Mouse (Mus musculus) heart, embryonic 16.5 days (tissue): ENCODE data around the gene Psmd13. TPM values are rescaled to one million over a fixed set of nuclear protein-coding genes. Genes with fewer than 3 reads are reported as not detected.

Experiments used
- ATAC-seq: fragments of 200-750 bp; cut with Nextera tagmentation; replicated peaks from 2 replicates; pipeline ENCODE4 v1.8.0; 2017; ENCODE audit warnings: moderate number of reproducible peaks; ENCODE audit not compliant: insufficient read depth, low FRiP score; ENCODE audit errors: extremely low read depth
- H3K27ac ChIP-seq: fragments of 300-500 bp; sonication (generic); 2 replicates; pipeline ENCODE4 v1.5.1; 2014; ENCODE audit warnings: mild to moderate bottlenecking, low read length, control low read depth, moderate library complexity
- H3K27me3 ChIP-seq: fragments of 300-500 bp; sonication (generic); 2 replicates; pipeline ENCODE4 v1.6.1; 2014; ENCODE audit warnings: low read length, mixed read lengths; ENCODE audit not compliant: control insufficient read depth, insufficient read depth
- H3K36me3 ChIP-seq: fragments of 300-500 bp; sonication (generic); 2 replicates; pipeline ENCODE4 v1.6.1; 2014; ENCODE audit not compliant: control insufficient read depth, insufficient read depth
- H3K4me1 ChIP-seq: fragments of 300-500 bp; sonication (generic); 2 replicates; pipeline ENCODE4 v1.6.1; 2014; ENCODE audit warnings: low read length, mixed read lengths; ENCODE audit not compliant: control insufficient read depth, insufficient read depth
- H3K4me2 ChIP-seq: fragments of 300-500 bp; sonication (generic); 2 replicates; pipeline ENCODE4 v1.6.1; 2014; ENCODE audit warnings: low read depth, mild to moderate bottlenecking, control low read depth, low read length
- H3K4me3 ChIP-seq: fragments of 300-500 bp; sonication (generic); 2 replicates; pipeline ENCODE4 v1.5.1; 2014; ENCODE audit warnings: mild to moderate bottlenecking, control low read depth, low read length
- H3K9ac ChIP-seq: fragments of 300-500 bp; sonication (generic); 2 replicates; pipeline ENCODE4 v1.6.1; 2014; ENCODE audit warnings: low read length, control low read depth
- H3K9me3 ChIP-seq: fragments of 300-500 bp; sonication (generic); replicated peaks from 2 replicates; pipeline ENCODE4 v1.6.1; 2016; ENCODE audit warnings: low read length; ENCODE audit not compliant: control insufficient read depth
- WGBS: fragments of 180-500 bp; shearing (Covaris S2); extraction: QIAGEN DNeasy Blood & Tissue Kit; methylation state at CpG from one replicate; pipeline ENCODE4 v1.1.7; 2014; 5-methylcytosine and 5-hydroxymethylcytosine counted together
- polyA plus RNA-seq: library from polyadenylated mRNA; unstranded; fragments of >200 nt; fragmentation: Nextera tagmentation; extraction: Ambion mirVana; gene quantifications from 2 replicates; pipeline ENCODE4 v1.2.1, GENCODE M21; 2015

Psmd13 gene
- polyA plus RNA-seq, 1 experiment from 2014 or later: 189 TPM

DNA sequence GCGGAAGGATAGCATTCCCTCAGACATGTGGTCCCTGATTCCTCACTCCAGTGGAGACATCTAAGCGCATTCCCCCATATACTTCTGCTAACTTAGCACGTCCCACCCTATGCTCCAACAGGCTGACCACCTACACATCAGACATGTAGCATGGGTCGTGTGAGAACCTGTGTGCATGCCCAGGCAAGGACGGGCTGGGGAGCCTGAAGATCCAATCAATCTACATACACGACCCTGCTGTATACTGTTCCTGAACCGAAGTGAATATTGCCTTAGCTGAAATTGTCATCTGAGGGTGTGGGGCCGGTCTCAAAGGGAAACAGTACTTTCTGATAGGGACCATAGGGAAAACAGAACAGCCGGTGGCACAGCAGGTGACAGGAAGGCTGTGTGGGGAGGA, 26.6 kb upstream of the Psmd13 start:
- no peaks in the 10 kb centered on the region for H3K9me3 ChIP-seq
- H3K27ac ChIP-seq: no peak overlapping the region
- H3K27me3 ChIP-seq: no peaks in the 10 kb centered on the region
- WGBS: 70% methylated on average over 9 of the region's 9 CpGs
- peak overlapping the region; percentile 80 for H3K4me3 ChIP-seq
- H3K4me1 ChIP-seq: peaks cover 23% of the 10 kb centered on the region
- peak overlapping the region; percentile 98 for H3K4me2 ChIP-seq
- ATAC-seq: no peak
- H3K9ac ChIP-seq: peak overlapping the region; percentile 80
- peaks cover 47% of the 10 kb centered on the region for H3K36me3 ChIP-seq

DNA sequence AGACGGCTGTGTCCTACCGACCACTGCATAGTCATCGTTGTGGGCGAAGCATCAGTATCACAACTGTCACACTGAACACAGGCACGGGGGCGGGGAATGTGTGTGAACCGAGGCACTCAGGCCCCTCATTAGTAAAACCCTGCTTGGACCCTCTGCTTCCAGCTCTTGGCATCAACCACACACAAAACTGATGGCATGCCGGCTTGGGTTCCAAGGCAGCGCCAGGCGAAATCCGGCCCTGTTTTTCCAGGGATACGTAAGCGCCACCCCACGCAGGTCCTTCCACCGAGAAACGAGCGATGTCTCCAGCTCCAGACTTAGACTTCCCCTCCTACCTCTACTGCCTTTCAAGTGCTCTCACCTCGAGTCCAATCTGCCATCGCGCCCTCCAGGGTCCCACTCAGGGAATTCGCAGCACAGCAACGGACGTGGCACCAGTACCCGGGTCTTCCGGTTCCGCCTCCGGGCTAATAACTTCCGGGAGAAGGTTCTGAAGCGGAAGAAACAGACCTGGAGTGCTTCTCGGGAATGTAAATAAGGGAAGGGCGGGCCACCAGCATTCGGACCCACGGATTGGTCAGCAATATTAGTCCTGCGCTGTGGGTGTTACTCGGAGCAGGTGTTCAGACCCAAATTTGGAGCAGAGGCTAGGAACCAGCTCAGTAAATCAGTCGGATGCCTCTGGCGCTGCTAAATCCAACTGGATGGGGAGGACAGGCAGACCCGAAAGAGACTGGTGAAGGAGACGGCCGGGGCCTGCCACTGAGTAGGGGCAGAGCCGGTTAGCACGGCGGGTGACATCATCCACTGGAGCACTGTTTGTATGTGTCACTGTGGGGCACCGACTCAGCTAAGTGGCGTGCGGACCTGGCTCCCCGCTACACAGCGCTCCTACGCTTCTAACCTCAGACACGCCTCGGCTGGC, 25.6 kb upstream of the Psmd13 start, which contains the start of gene Gm45785:
TSS of gene Gm45785 (minus strand) at position 472 of the 925 bp plus-strand sequence.
- H3K4me3 ChIP-seq: peak within 1 kb of the TSS; percentile 80
- no peaks in the 10 kb centered on the region for H3K27me3 ChIP-seq
- under 1% methylated on average over 51 of the region's 51 CpGs for WGBS
- no peaks in the 10 kb centered on the region for H3K9me3 ChIP-seq
- peaks cover 51% of the 10 kb centered on the region for H3K36me3 ChIP-seq
- ATAC-seq: peak; percentile 82
- H3K4me2 ChIP-seq: peak within 1 kb of the TSS; percentile 98
- peaks cover 23% of the 10 kb centered on the region for H3K4me1 ChIP-seq
- peak within 1 kb of the TSS; percentile 80 for H3K9ac ChIP-seq
- peak within 1 kb of the TSS; percentile 95 for H3K27ac ChIP-seq

DNA sequence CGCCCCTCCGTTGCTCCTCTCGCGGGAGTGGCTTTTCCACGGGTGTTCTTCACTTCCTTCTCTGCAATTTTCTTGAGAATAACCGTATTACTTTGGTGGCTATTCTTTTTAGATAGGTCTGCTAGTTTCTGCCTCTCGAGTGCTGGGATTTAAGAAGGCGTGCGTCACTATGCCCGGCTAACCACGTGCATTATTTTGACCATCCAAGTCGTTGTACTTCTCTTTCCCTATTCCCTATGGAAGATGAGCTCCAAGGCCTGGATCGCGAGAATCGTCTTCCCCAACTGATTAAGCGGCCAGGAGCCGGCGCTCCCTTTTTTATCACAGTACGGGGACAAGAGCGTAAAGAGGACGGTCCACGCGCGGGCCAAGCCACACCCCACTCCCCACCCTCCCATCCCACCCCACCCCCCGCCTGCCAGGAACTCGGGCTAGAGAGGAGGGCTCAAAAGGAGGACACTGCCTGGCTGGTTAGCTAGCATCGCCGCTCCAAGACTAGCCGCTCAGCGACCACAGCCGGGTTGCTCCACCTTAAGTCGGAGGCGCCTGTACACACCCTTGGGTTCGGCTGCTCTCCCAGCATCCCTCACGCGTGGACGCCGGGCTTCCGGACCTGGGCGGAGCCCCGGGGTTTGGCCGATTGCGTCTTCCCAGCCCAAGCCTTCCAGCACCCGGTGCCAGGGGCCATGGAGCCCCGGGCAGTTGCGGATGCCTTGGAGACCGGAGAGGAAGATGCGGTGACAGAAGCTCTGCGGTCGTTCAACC, 24.8 kb upstream of the Psmd13 start, which contains the start of gene Ric8a:
TSS of gene Ric8a (plus strand) at position 173 of the 765 bp plus-strand sequence.
- Histone ChIP-seq H3K27ac (peak within 1 kb of the TSS; percentile 95), H3K9ac (peak within 1 kb of the TSS; percentile 80), H3K4me1 (peaks cover 23% of the 10 kb centered on the region), H3K27me3 (no peaks in the 10 kb centered on the region), H3K9me3 (no peaks in the 10 kb centered on the region), H3K4me2 (peak within 1 kb of the TSS; percentile 98), H3K36me3 (peaks cover 58% of the 10 kb centered on the region), H3K4me3 (peak within 1 kb of the TSS; percentile 80)
- ATAC-seq: peak; percentile 81
- WGBS: under 1% methylated on average over 49 of the region's 50 CpGs

- Histone ChIP-seq H3K36me3 (peaks cover 58% of the 10 kb centered on the region), H3K9ac (peak within 1 kb of the TSS; percentile 80), H3K4me1 (peaks cover 23% of the 10 kb centered on the region), H3K27me3 (no peaks in the 10 kb centered on the region), H3K9me3 (no peaks in the 10 kb centered on the region), H3K4me2 (peak within 1 kb of the TSS; percentile 98), H3K27ac (peak within 1 kb of the TSS; percentile 95), H3K4me3 (peak within 1 kb of the TSS; percentile 80)
- 0 out of 2 replicates have a peak, but pooled peaks have one; percentile 11 for ATAC-seq
- WGBS: 30% methylated on average over 40 of the region's 40 CpGs
Measured at GRCm38 (mm10) chr7:140857550-140858505, 23.9 kb upstream of the Psmd13 start, which contains the start of gene Bet1l. TSS of gene Bet1l (minus strand) at chr7:140857577.

GRCm38 (mm10) chr7:140858746-140859145, 23.0 kb upstream of the Psmd13 start:
- ATAC-seq: no peak
- Histone ChIP-seq H3K9me3 (no peaks in the 10 kb centered on the region), H3K4me3 (no peak overlapping the region; the same call in 1 of the 2 replicates), H3K4me1 (peaks cover 23% of the 10 kb centered on the region), H3K27ac (no peak overlapping the region), H3K36me3 (peaks cover 58% of the 10 kb centered on the region), H3K9ac (peak overlapping the region; percentile 80), H3K4me2 (peak overlapping the region; percentile 98), H3K27me3 (no peaks in the 10 kb centered on the region)
- 95% methylated on average over 8 of the region's 8 CpGs for WGBS

DNA sequence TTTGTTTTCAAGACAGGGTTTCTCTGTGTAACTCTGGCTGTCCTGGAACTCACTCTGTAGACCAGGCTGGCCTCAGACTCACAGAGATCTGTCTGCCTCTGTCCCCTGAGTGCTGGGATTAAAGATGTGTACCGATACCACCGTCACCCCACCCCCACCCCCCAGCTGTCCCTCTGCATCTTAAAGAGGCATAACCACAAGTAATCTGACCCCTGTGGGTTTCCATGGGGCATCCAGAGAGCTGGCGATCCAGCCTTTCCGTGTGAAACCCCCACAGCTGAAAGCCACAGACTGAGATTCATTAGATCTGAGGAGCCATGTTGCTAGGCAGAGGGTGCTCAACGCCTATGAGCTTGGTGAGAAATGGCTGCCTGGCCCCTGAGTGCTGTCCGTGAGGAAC, 21.8 kb upstream of the Psmd13 start:
- ATAC-seq: no peak
- no peak overlapping the region for H3K4me2 ChIP-seq
- H3K9ac ChIP-seq: no peak overlapping the region
- no peak overlapping the region for H3K4me3 ChIP-seq
- peaks cover 60% of the 10 kb centered on the region for H3K36me3 ChIP-seq
- WGBS: 72% methylated on average over 6 of the region's 6 CpGs
- peaks cover 21% of the 10 kb centered on the region for H3K4me1 ChIP-seq
- no peaks in the 10 kb centered on the region for H3K27me3 ChIP-seq
- H3K27ac ChIP-seq: no peak overlapping the region
- no peaks in the 10 kb centered on the region for H3K9me3 ChIP-seq

- Histone ChIP-seq H3K27me3 (no peaks in the 10 kb centered on the region), H3K9me3 (no peaks in the 10 kb centered on the region), H3K9ac (no peak overlapping the region), H3K27ac (no peak overlapping the region), H3K4me1 (peaks cover 15% of the 10 kb centered on the region), H3K4me2 (no peak overlapping the region), H3K36me3 (peaks cover 61% of the 10 kb centered on the region), H3K4me3 (no peak overlapping the region)
- no peak for ATAC-seq
- WGBS: 81% methylated on average over 5 of the region's 5 CpGs
Measured at GRCm38 (mm10) chr7:140860728-140861127, 21.0 kb upstream of the Psmd13 start.

GRCm38 (mm10) chr7:140864761-140865160, 17.0 kb upstream of the Psmd13 start:
- H3K4me1 ChIP-seq: no peaks in the 10 kb centered on the region
- H3K27ac ChIP-seq: no peak overlapping the region
- peaks cover 66% of the 10 kb centered on the region for H3K36me3 ChIP-seq
- no peak overlapping the region for H3K4me2 ChIP-seq
- no peaks in the 10 kb centered on the region for H3K27me3 ChIP-seq
- WGBS: 84% methylated on average over 12 of the region's 12 CpGs
- no peak for ATAC-seq
- no peak overlapping the region for H3K4me3 ChIP-seq
- no peaks in the 10 kb centered on the region for H3K9me3 ChIP-seq
- no peak overlapping the region for H3K9ac ChIP-seq
